Mouse (Mus musculus): ENCODE measurements around the gene Vps13c. TPM values are rescaled to one million over a fixed set of nuclear protein-coding genes. Genes with fewer than 3 reads are reported as not detected.

The Vps13c gene
- polyA plus RNA-seq, 1 experiment from 2014 or later = 5.0 TPM

DNA sequence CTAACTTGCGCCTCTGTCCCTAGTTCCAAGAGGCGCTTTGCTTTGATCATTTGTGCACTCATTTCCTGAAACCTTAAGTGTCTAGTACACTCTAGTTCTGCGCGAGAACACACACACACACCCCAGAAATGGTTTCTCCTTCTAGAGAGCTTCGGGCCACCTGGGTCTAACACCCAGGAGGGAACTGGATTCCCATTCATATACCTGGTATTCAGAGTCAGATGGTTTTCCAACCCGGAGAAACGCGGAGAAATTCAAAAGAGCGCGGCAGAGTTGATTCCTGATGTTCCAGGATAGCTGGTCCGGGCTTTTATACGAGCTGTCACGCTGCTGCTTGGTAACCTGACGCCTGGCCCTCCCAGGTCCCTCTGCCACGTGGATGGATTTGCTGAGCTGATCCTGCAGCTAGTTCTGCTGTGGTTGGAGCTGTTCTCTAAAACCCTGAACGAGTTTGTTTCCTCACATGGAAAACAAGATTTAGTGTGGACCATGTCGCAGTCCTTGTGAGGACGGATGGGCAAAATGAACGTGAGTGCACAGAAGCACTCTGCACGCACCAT is 8.1 kb upstream of the Vps13c start, which contains the start of gene C2cd4a:
C2cd4a (minus strand) TSS at position 285 of the 560 bp plus-strand sequence.
- Histone ChIP-seq H3K9ac (peak within 1 kb of the TSS; percentile 67), H3K36me3 (no peaks in the 10 kb centered on the region), H3K4me1 (peaks cover 17% of the 10 kb centered on the region), H3K4me3 (peak within 1 kb of the TSS; percentile 60), H3K9me3 (no peaks in the 10 kb centered on the region), H3K27me3 (peaks cover 50% of the 10 kb centered on the region), H3K4me2 (peak within 1 kb of the TSS; percentile 94), H3K27ac (no peak within 1 kb of the TSS)
- WGBS = 2% methylated on average over 20 of the region's 20 CpGs
- ATAC-seq (ENCODE audit: insufficient number of reproducible peaks, insufficient read depth, low FRiP score, low TSS enrichment, low read depth) = no peak

DNA sequence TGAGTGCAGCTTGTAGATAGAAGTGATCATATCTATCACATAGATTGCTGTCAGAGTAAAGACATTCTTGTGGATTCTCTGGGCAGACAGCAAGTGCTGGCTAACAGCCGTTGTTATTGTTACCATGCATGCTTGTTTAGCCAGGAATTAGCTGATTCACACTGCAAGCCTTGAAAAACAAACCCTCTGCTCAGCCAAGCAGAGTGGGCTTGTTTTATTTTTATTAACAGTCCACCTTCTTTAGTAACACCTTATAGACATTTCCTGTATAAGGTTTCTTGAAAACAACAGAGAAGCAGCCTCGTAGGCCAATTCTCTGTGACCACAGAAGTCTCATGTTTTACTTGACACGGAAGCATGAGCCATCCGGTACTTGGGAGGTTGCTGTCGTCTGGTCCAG is 5.7 kb upstream of the Vps13c start:
- H3K4me3 ChIP-seq = no peak overlapping the region

DNA sequence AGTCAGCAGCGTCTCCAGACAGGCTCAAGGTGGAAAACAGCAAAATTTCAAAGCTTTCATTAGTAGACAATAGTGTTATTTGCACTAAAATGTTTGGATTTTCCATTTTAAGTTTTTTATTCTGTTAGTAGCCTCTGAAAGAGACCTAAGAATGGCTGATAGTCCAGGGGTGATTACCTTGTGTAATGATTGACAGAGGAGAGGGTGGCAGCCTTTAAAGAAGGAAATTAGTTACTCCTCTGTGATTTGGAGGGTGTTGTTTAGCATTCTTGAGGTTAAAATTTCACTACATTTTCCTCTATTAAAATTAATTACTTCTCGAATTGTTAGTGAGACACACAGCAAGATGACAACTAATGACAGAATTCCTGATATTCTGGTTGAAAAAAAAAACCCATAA is 2.9 kb upstream of the Vps13c start:
- no peak overlapping the region for H3K9ac ChIP-seq
- H3K27ac ChIP-seq = no peak overlapping the region
- no peaks in the 10 kb centered on the region for H3K36me3 ChIP-seq
- no peaks in the 10 kb centered on the region for H3K9me3 ChIP-seq
- H3K27me3 ChIP-seq = peaks cover 11% of the 10 kb centered on the region; the same call in 1 of the 2 replicates
- H3K4me1 ChIP-seq = peaks cover 11% of the 10 kb centered on the region
- 84% methylated on average over 2 of the region's 2 CpGs for WGBS
- H3K4me3 ChIP-seq = no peak overlapping the region
- no peak for ATAC-seq (ENCODE audit: insufficient number of reproducible peaks, insufficient read depth, low FRiP score, low TSS enrichment, low read depth)
- H3K4me2 ChIP-seq = no peak overlapping the region

More for the DNA sequence above, 5.7 kb upstream of the Vps13c start:
- Histone ChIP-seq H3K4me2 (no peak overlapping the region), H3K9me3 (no peaks in the 10 kb centered on the region), H3K36me3 (no peaks in the 10 kb centered on the region), H3K9ac (no peak overlapping the region), H3K27ac (no peak overlapping the region), H3K27me3 (peaks cover 39% of the 10 kb centered on the region), H3K4me1 (peaks cover 17% of the 10 kb centered on the region)
- WGBS = 78% methylated on average over 5 of the region's 5 CpGs
- ATAC-seq (ENCODE audit: insufficient number of reproducible peaks, insufficient read depth, low FRiP score, low TSS enrichment, low read depth) = no peak

DNA sequence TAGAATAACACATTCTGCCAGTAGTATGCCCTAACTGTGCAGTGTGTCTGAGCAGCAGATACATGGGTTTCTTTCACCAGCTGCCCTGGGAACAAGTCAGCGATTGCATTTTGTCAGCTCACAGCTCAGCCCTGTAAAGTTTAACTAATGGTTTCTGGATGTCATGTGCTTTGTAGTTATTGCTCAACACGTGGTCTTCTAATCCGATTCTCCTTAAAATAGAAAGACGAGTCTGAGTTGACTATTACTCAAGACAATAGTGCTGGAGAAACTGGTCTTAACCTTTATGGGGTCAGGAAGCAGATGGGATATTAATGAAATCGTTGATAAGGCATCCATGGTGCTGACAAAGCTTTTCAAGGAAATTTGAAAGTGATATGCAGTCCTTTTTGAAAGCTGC is 2.6 kb downstream of the Vps13c start:
- Histone ChIP-seq H3K4me2 (no peak overlapping the region), H3K4me3 (no peak overlapping the region), H3K9ac (no peak overlapping the region), H3K9me3 (no peaks in the 10 kb centered on the region), H3K27me3 (no peaks in the 10 kb centered on the region), H3K27ac (no peak overlapping the region), H3K36me3 (no peaks in the 10 kb centered on the region), H3K4me1 (peaks cover 6% of the 10 kb centered on the region; the same call in 1 of the 2 replicates)
- WGBS = 75% methylated on average over 5 of the region's 5 CpGs
- no peak for ATAC-seq (ENCODE audit: insufficient number of reproducible peaks, insufficient read depth, low FRiP score, low TSS enrichment, low read depth)

DNA sequence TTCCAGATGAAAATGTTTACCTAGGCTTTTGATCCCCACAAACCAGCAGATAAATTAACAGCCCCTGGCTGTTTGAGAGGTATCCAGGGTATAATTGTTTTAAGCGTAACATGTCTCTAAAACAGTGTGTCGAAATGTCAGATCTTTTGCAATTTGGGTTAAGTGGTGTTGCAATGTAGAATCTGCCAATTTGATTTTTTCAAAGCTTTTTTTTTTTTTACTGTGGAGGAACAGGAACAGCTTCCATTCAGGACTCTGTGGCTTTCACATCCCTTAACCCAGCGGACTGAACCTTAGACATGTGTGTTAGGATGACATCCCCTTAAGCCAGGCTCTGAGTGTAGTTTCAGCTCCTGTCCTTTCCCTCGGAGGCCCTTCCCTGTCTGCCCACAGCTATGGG is 4.8 kb downstream of the Vps13c start:
- no peak overlapping the region for H3K9ac ChIP-seq
- no peak for ATAC-seq (ENCODE audit: insufficient number of reproducible peaks, insufficient read depth, low FRiP score, low TSS enrichment, low read depth)
- H3K4me3 ChIP-seq = no peak overlapping the region
- peaks cover 6% of the 10 kb centered on the region; the same call in 1 of the 2 replicates for H3K4me1 ChIP-seq
- no peaks in the 10 kb centered on the region for H3K9me3 ChIP-seq
- WGBS = 57% methylated on average over 4 of the region's 4 CpGs
- no peak overlapping the region for H3K27ac ChIP-seq
- no peak overlapping the region for H3K4me2 ChIP-seq
- H3K27me3 ChIP-seq = no peaks in the 10 kb centered on the region
- H3K36me3 ChIP-seq = no peaks in the 10 kb centered on the region

DNA sequence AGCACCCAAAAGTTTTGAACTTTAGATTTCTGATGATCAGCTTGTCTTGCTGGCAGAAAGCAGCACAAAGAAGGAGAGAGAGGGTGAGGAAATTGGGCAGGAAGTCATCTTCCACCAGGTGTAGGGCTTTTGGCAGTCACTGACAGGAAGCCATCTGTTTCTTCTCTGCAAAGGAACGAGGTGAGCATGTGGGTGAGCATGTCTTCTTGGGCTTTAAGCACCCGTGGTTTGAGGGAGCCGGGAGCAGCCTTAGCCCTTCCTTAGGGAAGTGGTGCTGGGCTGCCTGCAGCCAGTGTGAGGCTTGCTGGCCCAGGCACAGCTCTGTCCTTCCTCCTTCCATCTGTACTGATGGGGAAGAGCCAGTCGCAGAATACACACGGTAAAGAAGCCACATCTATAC is 5.5 kb downstream of the Vps13c start:
- WGBS = 74% methylated on average over 5 of the region's 5 CpGs
- H3K9me3 ChIP-seq = no peaks in the 10 kb centered on the region
- no peak overlapping the region for H3K27ac ChIP-seq
- H3K27me3 ChIP-seq = no peaks in the 10 kb centered on the region
- ATAC-seq (ENCODE audit: insufficient number of reproducible peaks, insufficient read depth, low FRiP score, low TSS enrichment, low read depth) = no peak
- H3K36me3 ChIP-seq = no peaks in the 10 kb centered on the region
- 0 out of 2 replicates have a peak overlapping the region, but pooled peaks have one; percentile 1 for H3K9ac ChIP-seq
- no peak overlapping the region for H3K4me2 ChIP-seq
- peaks cover 5% of the 10 kb centered on the region; the same call in 1 of the 2 replicates for H3K4me1 ChIP-seq
- no peak overlapping the region for H3K4me3 ChIP-seq

DNA sequence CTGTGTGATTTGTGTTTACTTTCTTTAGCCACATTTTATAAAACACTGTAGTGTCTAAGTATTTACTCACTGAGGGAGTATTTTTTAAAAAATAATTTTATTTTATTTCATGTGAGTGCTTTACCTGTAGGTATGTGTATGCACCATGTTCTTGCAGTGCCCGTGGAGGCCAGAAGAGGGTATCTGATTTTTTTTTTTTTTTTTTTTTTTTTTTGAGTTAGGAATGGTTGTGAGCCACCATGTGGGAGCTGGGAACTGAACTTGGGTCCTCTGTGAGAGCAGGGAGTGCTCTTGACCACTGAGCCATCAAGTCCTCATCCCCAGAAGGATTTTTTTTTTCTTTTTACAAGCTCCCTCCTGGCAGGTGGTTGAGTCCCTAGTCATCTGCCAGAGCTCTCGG is 5.9 kb downstream of the Vps13c start:
- ATAC-seq (ENCODE audit: insufficient number of reproducible peaks, insufficient read depth, low FRiP score, low TSS enrichment, low read depth) = no peak
- 100% methylated on average over 2 of the region's 2 CpGs for WGBS
- 0 out of 2 replicates have a peak, but pooled peaks cover under 1% of the 10 kb centered on the region for H3K4me1 ChIP-seq
- H3K4me3 ChIP-seq = no peak overlapping the region
- no peak overlapping the region for H3K4me2 ChIP-seq
- no peaks in the 10 kb centered on the region for H3K27me3 ChIP-seq
- H3K9me3 ChIP-seq = no peaks in the 10 kb centered on the region
- H3K36me3 ChIP-seq = no peaks in the 10 kb centered on the region
- H3K9ac ChIP-seq = no peak overlapping the region
- no peak overlapping the region for H3K27ac ChIP-seq

DNA sequence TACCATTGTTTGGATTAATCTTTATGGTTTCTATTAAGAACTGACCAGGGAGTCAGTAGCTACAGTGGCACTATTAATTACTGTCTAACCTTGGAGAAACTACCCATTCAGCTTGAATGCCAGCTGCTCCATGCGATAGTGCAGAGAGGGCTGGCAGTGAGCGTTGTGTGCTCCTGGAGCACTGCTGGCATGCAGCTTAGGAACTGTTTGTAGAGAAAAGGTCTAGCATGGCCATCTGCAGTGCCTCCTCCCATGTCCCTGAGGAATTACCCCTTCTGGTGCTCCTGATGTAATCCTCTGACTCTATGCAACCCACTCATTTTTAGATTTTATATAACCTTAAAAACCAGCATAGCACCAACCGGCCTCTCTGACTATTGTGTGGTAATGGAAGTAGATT is 7.4 kb downstream of the Vps13c start:
- Histone ChIP-seq H3K4me3 (no peak overlapping the region), H3K4me1 (no peaks in the 10 kb centered on the region), H3K9ac (no peak overlapping the region), H3K27me3 (no peaks in the 10 kb centered on the region), H3K4me2 (no peak overlapping the region), H3K36me3 (no peaks in the 10 kb centered on the region), H3K9me3 (no peaks in the 10 kb centered on the region), H3K27ac (no peak overlapping the region)
- no peak for ATAC-seq (ENCODE audit: insufficient number of reproducible peaks, insufficient read depth, low FRiP score, low TSS enrichment, low read depth)
- 92% methylated on average over 3 of the region's 3 CpGs for WGBS

DNA sequence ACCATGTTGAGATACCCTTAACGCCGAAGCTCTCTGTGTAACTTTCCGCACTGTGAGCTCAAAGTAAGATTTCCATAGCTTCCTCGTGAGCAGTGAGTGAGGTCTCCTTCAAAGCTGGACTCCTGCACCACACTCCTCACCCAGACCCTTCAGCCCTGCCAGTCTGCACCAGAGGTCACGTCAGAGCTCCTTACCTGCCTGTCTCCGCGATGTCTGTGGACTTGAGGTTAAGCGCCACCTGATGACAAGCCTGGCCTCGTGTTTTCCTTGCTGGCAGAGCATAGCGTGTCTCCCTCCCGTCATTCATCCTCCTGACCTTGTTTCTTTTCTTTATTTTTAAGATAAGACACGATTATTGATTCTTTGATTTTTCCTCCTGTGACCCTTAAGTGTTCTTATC is 9.2 kb downstream of the Vps13c start:
- Histone ChIP-seq H3K4me3 (no peak overlapping the region), H3K4me2 (no peak overlapping the region), H3K9ac (no peak overlapping the region), H3K27ac (no peak overlapping the region), H3K36me3 (no peaks in the 10 kb centered on the region), H3K4me1 (no peaks in the 10 kb centered on the region), H3K9me3 (no peaks in the 10 kb centered on the region), H3K27me3 (no peaks in the 10 kb centered on the region)
- WGBS = 84% methylated on average over 12 of the region's 12 CpGs
- ATAC-seq (ENCODE audit: insufficient number of reproducible peaks, insufficient read depth, low FRiP score, low TSS enrichment, low read depth) = no peak

DNA sequence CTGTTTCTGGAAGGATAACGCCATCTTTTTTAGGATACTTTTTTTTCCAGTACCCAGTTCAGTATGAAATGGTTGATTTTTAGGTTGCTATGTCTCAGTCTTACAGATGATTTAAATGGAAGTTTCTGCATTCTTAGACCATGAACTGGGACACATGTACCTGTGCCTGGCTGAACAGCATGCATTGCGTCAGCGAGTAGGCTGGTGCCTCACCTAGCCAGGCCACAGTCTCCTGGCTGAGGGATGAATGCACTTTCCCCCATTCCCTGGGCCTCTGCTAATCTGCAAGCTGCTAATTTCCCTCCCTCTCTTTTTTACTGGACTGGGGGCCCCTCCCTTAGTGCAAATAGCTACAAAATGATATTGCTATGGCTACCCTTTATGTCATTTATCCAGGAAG is 9.7 kb downstream of the Vps13c start:
- Histone ChIP-seq H3K4me1 (no peaks in the 10 kb centered on the region), H3K36me3 (peaks cover 2% of the 10 kb centered on the region; the same call in 1 of the 2 replicates), H3K4me2 (no peak overlapping the region), H3K4me3 (no peak overlapping the region), H3K9ac (no peak overlapping the region), H3K9me3 (no peaks in the 10 kb centered on the region), H3K27ac (no peak overlapping the region), H3K27me3 (no peaks in the 10 kb centered on the region)
- ATAC-seq (ENCODE audit: insufficient number of reproducible peaks, insufficient read depth, low FRiP score, low TSS enrichment, low read depth) = no peak
- WGBS = 89% methylated on average over 3 of the region's 3 CpGs

DNA sequence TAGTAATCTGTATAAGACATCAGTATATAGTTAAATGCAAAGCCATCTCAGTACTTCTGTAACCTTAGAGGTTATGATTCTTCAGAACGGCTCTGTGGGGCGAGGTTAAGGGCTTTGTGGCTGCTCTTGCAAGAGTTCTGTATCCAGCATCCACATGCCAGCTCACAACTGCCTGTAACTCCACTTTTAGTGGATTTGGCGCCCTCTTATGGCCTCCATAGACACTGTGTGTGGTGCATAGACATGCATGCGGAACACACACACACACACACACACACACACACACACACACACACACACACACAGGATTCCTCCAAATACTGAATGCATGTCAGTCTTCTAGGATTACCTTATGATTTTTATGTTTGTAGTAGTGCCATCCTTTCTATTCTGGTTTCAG is 11.0 kb downstream of the Vps13c start:
- Histone ChIP-seq H3K27ac (no peak overlapping the region), H3K9ac (no peak overlapping the region)

DNA sequence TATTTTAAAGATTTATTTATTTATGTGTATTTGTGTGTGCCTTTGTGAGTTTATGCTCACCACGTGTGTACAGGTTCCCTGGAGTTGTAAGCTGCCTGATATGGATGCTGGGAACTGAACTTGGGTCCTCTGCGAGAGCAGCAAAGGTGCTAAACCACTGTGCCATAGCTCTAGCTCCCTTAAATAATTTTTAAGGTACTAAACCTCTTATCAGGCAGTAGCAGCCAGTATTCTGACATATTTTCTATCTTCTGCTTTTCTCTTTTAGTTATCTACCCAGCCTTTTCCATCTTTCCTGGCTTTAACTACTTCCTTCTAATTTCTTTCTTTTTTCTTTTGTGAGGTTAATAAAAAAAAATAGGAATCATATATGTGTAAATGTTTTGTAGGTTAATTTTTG is 20.1 kb downstream of the Vps13c start:
- 81% methylated on average over 2 of the region's 2 CpGs for WGBS
- H3K36me3 ChIP-seq = peaks cover 14% of the 10 kb centered on the region
- no peaks in the 10 kb centered on the region for H3K27me3 ChIP-seq
- H3K27ac ChIP-seq = no peak overlapping the region
- no peak overlapping the region for H3K4me2 ChIP-seq
- no peak overlapping the region for H3K4me3 ChIP-seq
- no peak overlapping the region for H3K9ac ChIP-seq
- no peaks in the 10 kb centered on the region for H3K9me3 ChIP-seq
- 0 out of 2 replicates have a peak, but pooled peaks cover 2% of the 10 kb centered on the region for H3K4me1 ChIP-seq
- ATAC-seq (ENCODE audit: insufficient number of reproducible peaks, insufficient read depth, low FRiP score, low TSS enrichment, low read depth) = no peak

More for the DNA sequence above, 11.0 kb downstream of the Vps13c start:
- H3K9me3 ChIP-seq = no peaks in the 10 kb centered on the region
- ATAC-seq (ENCODE audit: insufficient number of reproducible peaks, insufficient read depth, low FRiP score, low TSS enrichment, low read depth) = no peak
- no peak overlapping the region for H3K4me2 ChIP-seq
- H3K27me3 ChIP-seq = no peaks in the 10 kb centered on the region
- no peaks in the 10 kb centered on the region for H3K4me1 ChIP-seq
- peaks cover 7% of the 10 kb centered on the region; the same call in 1 of the 2 replicates for H3K36me3 ChIP-seq
- no peak overlapping the region for H3K4me3 ChIP-seq
- 77% methylated on average over 4 of the region's 4 CpGs for WGBS

Data from embryonic facial prominence, embryonic 13.5 days (tissue).